Mouse (Mus musculus) embryo, embryonic 11 days (tissue): Measurements from ENCODE around the gene Ddx56.

Experiments
- DNase-seq: peaks from one replicate; pipeline ENCODE4 v3.0.0-alpha.2; 2015

Ddx56 gene

GRCm38 (mm10) chr11:6267320-6268254 is at the start of gene Ddx56:
Gene Ddx56 (minus strand): TSS chr11:6267772.
- DNase-seq = peak; percentile 96

- DNase-seq = no peak
Measured at GRCm38 (mm10) chr11:6316821-6317220, 49.2 kb upstream of the Ddx56 start.

GRCm38 (mm10) chr11:6313874-6314406 is 46.4 kb upstream of the Ddx56 start:
- DNase-seq = no peak

GRCm38 (mm10) chr11:6308181-6308580 is 40.6 kb upstream of the Ddx56 start:
- DNase-seq = no peak

GRCm38 (mm10) chr11:6305943-6306430 is 38.4 kb upstream of the Ddx56 start:
- DNase-seq = no peak

GRCm38 (mm10) chr11:6302793-6303192 is 35.2 kb upstream of the Ddx56 start:
- no peak for DNase-seq

- no peak for DNase-seq
Measured at GRCm38 (mm10) chr11:6299435-6299834, 31.9 kb upstream of the Ddx56 start.

- no peak for DNase-seq
Measured at GRCm38 (mm10) chr11:6296077-6296476, 28.5 kb upstream of the Ddx56 start.

GRCm38 (mm10) chr11:6294632-6295031 is 27.1 kb upstream of the Ddx56 start:
- no peak for DNase-seq

- no peak for DNase-seq
Measured at GRCm38 (mm10) chr11:6293601-6294000, 26.0 kb upstream of the Ddx56 start.

GRCm38 (mm10) chr11:6292988-6293349 is 25.4 kb upstream of the Ddx56 start:
- no peak for DNase-seq

- peak; percentile 84 for DNase-seq
Measured at GRCm38 (mm10) chr11:6292116-6292987, 24.8 kb upstream of the Ddx56 start.

- DNase-seq = peak; percentile 100
Measured at GRCm38 (mm10) chr11:6291401-6292115, 24.0 kb upstream of the Ddx56 start, which contains the start of gene Ogdh. Gene Ogdh (plus strand): TSS chr11:6291633.

- DNase-seq = peak; percentile 12
Measured at GRCm38 (mm10) chr11:6290883-6291282, 23.3 kb upstream of the Ddx56 start.

GRCm38 (mm10) chr11:6290138-6290537 is 22.6 kb upstream of the Ddx56 start:
- no peak for DNase-seq

GRCm38 (mm10) chr11:6282940-6283339 is 15.4 kb upstream of the Ddx56 start:
- DNase-seq = no peak

GRCm38 (mm10) chr11:6276466-6276865 is 8.9 kb upstream of the Ddx56 start:
- DNase-seq = no peak

- DNase-seq = no peak
Measured at GRCm38 (mm10) chr11:6275094-6275484, 7.5 kb upstream of the Ddx56 start.

- peak; percentile 99 for DNase-seq
Measured at GRCm38 (mm10) chr11:6274387-6275093, 7.0 kb upstream of the Ddx56 start, which contains the start of gene Tmed4. Gene Tmed4 (minus strand): TSS chr11:6274870.

GRCm38 (mm10) chr11:6273607-6274006 is 6.0 kb upstream of the Ddx56 start:
- DNase-seq = no peak

GRCm38 (mm10) chr11:6266621-6267020 is 951 bp downstream of the Ddx56 start:
- DNase-seq = no peak
